Mouse (Mus musculus): ENCODE data around the gene Tm7sf3. TPM values are rescaled to one million over a fixed set of nuclear protein-coding genes. Genes with fewer than 3 reads are reported as not detected.

Gene Tm7sf3
- polyA plus RNA-seq, 1 experiment from 2014 or later: 29.9 TPM

- Histone ChIP-seq H3K27me3 (ENCODE audit: control insufficient read depth, insufficient read depth, low read depth, low read length) (no peaks in the 10 kb centered on the region), H3K9ac (ENCODE audit: low read length) (no peak overlapping the region), H3K4me1 (replicated peaks; ENCODE audit: control insufficient read depth, insufficient read depth, low read length) (no peaks in the 10 kb centered on the region), H3K4me2 (ENCODE audit: low read depth, low read length) (no peak overlapping the region), H3K36me3 (ENCODE audit: control insufficient read depth, insufficient read depth, low read length) (no peaks in the 10 kb centered on the region), H3K4me3 (ENCODE audit: low read length) (no peak overlapping the region), H3K27ac (ENCODE audit: low read length) (no peak overlapping the region), H3K9me3 (ENCODE audit: control insufficient read depth, low read length) (no peaks in the 10 kb centered on the region)
- no peak for ATAC-seq (ENCODE audit: low read depth)
- WGBS: 46% methylated on average over 5 of the region's 5 CpGs
Measured at GRCm38 (mm10) chr6:146664116-146664515, 21.5 kb upstream of the Tm7sf3 start.

GRCm38 (mm10) chr6:146662679-146663078 lies 20.1 kb upstream of the Tm7sf3 start:
- Histone ChIP-seq H3K4me1 (replicated peaks; ENCODE audit: control insufficient read depth, insufficient read depth, low read length) (no peaks in the 10 kb centered on the region), H3K4me2 (ENCODE audit: low read depth, low read length) (no peak overlapping the region), H3K27ac (ENCODE audit: low read length) (no peak overlapping the region), H3K36me3 (ENCODE audit: control insufficient read depth, insufficient read depth, low read length) (no peaks in the 10 kb centered on the region), H3K9me3 (ENCODE audit: control insufficient read depth, low read length) (no peaks in the 10 kb centered on the region), H3K9ac (ENCODE audit: low read length) (no peak overlapping the region), H3K4me3 (ENCODE audit: low read length) (no peak overlapping the region), H3K27me3 (ENCODE audit: control insufficient read depth, insufficient read depth, low read depth, low read length) (no peaks in the 10 kb centered on the region)
- ATAC-seq (ENCODE audit: low read depth): no peak
- 32% methylated on average over 5 of the region's 5 CpGs for WGBS

GRCm38 (mm10) chr6:146661655-146662054 lies 19.0 kb upstream of the Tm7sf3 start:
- H3K27ac ChIP-seq (ENCODE audit: low read length): no peak overlapping the region
- H3K27me3 ChIP-seq (ENCODE audit: control insufficient read depth, insufficient read depth, low read depth, low read length): no peaks in the 10 kb centered on the region
- no peaks in the 10 kb centered on the region for H3K4me1 ChIP-seq (replicated peaks; ENCODE audit: control insufficient read depth, insufficient read depth, low read length)
- WGBS: 65% methylated on average over 5 of the region's 5 CpGs
- H3K4me3 ChIP-seq (ENCODE audit: low read length): no peak overlapping the region
- H3K9me3 ChIP-seq (ENCODE audit: control insufficient read depth, low read length): no peaks in the 10 kb centered on the region
- no peak overlapping the region for H3K9ac ChIP-seq (ENCODE audit: low read length)
- no peaks in the 10 kb centered on the region for H3K36me3 ChIP-seq (ENCODE audit: control insufficient read depth, insufficient read depth, low read length)
- ATAC-seq (ENCODE audit: low read depth): no peak
- no peak overlapping the region for H3K4me2 ChIP-seq (ENCODE audit: low read depth, low read length)

GRCm38 (mm10) chr6:146660591-146660990 lies 18.0 kb upstream of the Tm7sf3 start:
- no peaks in the 10 kb centered on the region for H3K9me3 ChIP-seq (ENCODE audit: control insufficient read depth, low read length)
- no peak for ATAC-seq (ENCODE audit: low read depth)
- 46% methylated on average over 2 of the region's 2 CpGs for WGBS
- no peaks in the 10 kb centered on the region for H3K27me3 ChIP-seq (ENCODE audit: control insufficient read depth, insufficient read depth, low read depth, low read length)
- H3K4me1 ChIP-seq (replicated peaks; ENCODE audit: control insufficient read depth, insufficient read depth, low read length): no peaks in the 10 kb centered on the region
- H3K4me3 ChIP-seq (ENCODE audit: low read length): no peak overlapping the region
- no peak overlapping the region for H3K27ac ChIP-seq (ENCODE audit: low read length)
- no peak overlapping the region for H3K9ac ChIP-seq (ENCODE audit: low read length)
- no peaks in the 10 kb centered on the region for H3K36me3 ChIP-seq (ENCODE audit: control insufficient read depth, insufficient read depth, low read length)
- no peak overlapping the region for H3K4me2 ChIP-seq (ENCODE audit: low read depth, low read length)

- Histone ChIP-seq H3K4me2 (ENCODE audit: low read depth, low read length) (no peak overlapping the region), H3K27ac (ENCODE audit: low read length) (no peak overlapping the region), H3K9me3 (ENCODE audit: control insufficient read depth, low read length) (no peaks in the 10 kb centered on the region)
Measured at GRCm38 (mm10) chr6:146653197-146653596, 10.6 kb upstream of the Tm7sf3 start.

GRCm38 (mm10) chr6:146651431-146651830 lies 8.8 kb upstream of the Tm7sf3 start:
- no peak for ATAC-seq (ENCODE audit: low read depth)
- H3K9ac ChIP-seq (ENCODE audit: low read length): no peak overlapping the region
- no peak overlapping the region for H3K4me2 ChIP-seq (ENCODE audit: low read depth, low read length)
- H3K4me1 ChIP-seq (replicated peaks; ENCODE audit: control insufficient read depth, insufficient read depth, low read length): no peaks in the 10 kb centered on the region
- H3K9me3 ChIP-seq (ENCODE audit: control insufficient read depth, low read length): no peaks in the 10 kb centered on the region
- no peak overlapping the region for H3K4me3 ChIP-seq (ENCODE audit: low read length)
- H3K27me3 ChIP-seq (ENCODE audit: control insufficient read depth, insufficient read depth, low read depth, low read length): no peaks in the 10 kb centered on the region
- H3K27ac ChIP-seq (ENCODE audit: low read length): no peak overlapping the region
- peaks cover 3% of the 10 kb centered on the region; the same call in 1 of the 2 replicates for H3K36me3 ChIP-seq (ENCODE audit: control insufficient read depth, insufficient read depth, low read length)

More at GRCm38 (mm10) chr6:146653197-146653596, 10.6 kb upstream of the Tm7sf3 start:
- no peaks in the 10 kb centered on the region for H3K27me3 ChIP-seq (ENCODE audit: control insufficient read depth, insufficient read depth, low read depth, low read length)
- WGBS: 54% methylated on average over 3 of the region's 3 CpGs
- H3K4me1 ChIP-seq (replicated peaks; ENCODE audit: control insufficient read depth, insufficient read depth, low read length): no peaks in the 10 kb centered on the region
- no peak for ATAC-seq (ENCODE audit: low read depth)
- H3K9ac ChIP-seq (ENCODE audit: low read length): no peak overlapping the region
- peaks cover 3% of the 10 kb centered on the region; the same call in 1 of the 2 replicates for H3K36me3 ChIP-seq (ENCODE audit: control insufficient read depth, insufficient read depth, low read length)
- H3K4me3 ChIP-seq (ENCODE audit: low read length): no peak overlapping the region

GRCm38 (mm10) chr6:146650013-146650412 lies 7.4 kb upstream of the Tm7sf3 start:
- no peak; the same call in 1 of the 2 replicates for ATAC-seq (ENCODE audit: low read depth)
- WGBS: 64% methylated on average over 2 of the region's 2 CpGs
- H3K27me3 ChIP-seq (ENCODE audit: control insufficient read depth, insufficient read depth, low read depth, low read length): no peaks in the 10 kb centered on the region
- no peak overlapping the region for H3K4me2 ChIP-seq (ENCODE audit: low read depth, low read length)
- peaks cover 3% of the 10 kb centered on the region; the same call in 1 of the 2 replicates for H3K36me3 ChIP-seq (ENCODE audit: control insufficient read depth, insufficient read depth, low read length)
- no peak overlapping the region for H3K4me3 ChIP-seq (ENCODE audit: low read length)
- no peak overlapping the region for H3K9ac ChIP-seq (ENCODE audit: low read length)
- no peaks in the 10 kb centered on the region for H3K4me1 ChIP-seq (replicated peaks; ENCODE audit: control insufficient read depth, insufficient read depth, low read length)
- no peak overlapping the region for H3K27ac ChIP-seq (ENCODE audit: low read length)
- no peaks in the 10 kb centered on the region for H3K9me3 ChIP-seq (ENCODE audit: control insufficient read depth, low read length)

- peaks cover 5% of the 10 kb centered on the region; the same call in 1 of the 2 replicates for H3K4me1 ChIP-seq (replicated peaks; ENCODE audit: control insufficient read depth, insufficient read depth, low read length)
- no peaks in the 10 kb centered on the region for H3K27me3 ChIP-seq (ENCODE audit: control insufficient read depth, insufficient read depth, low read depth, low read length)
- H3K36me3 ChIP-seq (ENCODE audit: control insufficient read depth, insufficient read depth, low read length): no peaks in the 10 kb centered on the region
- peak overlapping the region; percentile 95 for H3K27ac ChIP-seq (ENCODE audit: low read length)
- no peaks in the 10 kb centered on the region for H3K9me3 ChIP-seq (ENCODE audit: control insufficient read depth, low read length)
- 23% methylated on average over 11 of the region's 11 CpGs for WGBS
- peak overlapping the region; percentile 79 for H3K4me2 ChIP-seq (ENCODE audit: low read depth, low read length)
- H3K9ac ChIP-seq (ENCODE audit: low read length): peak overlapping the region; percentile 93
- ATAC-seq (ENCODE audit: low read depth): peak; percentile 29; the same call in 1 of the 2 replicates
- peak overlapping the region; percentile 86 for H3K4me3 ChIP-seq (ENCODE audit: low read length)
Measured at GRCm38 (mm10) chr6:146643184-146643570, 553 bp upstream of the Tm7sf3 start.

- no peak overlapping the region for H3K27ac ChIP-seq (ENCODE audit: low read length)
- ATAC-seq (ENCODE audit: low read depth): no peak
- 67% methylated on average over 11 of the region's 11 CpGs for WGBS
- peaks cover 5% of the 10 kb centered on the region; the same call in 1 of the 2 replicates for H3K4me1 ChIP-seq (replicated peaks; ENCODE audit: control insufficient read depth, insufficient read depth, low read length)
- H3K36me3 ChIP-seq (ENCODE audit: control insufficient read depth, insufficient read depth, low read length): no peaks in the 10 kb centered on the region
- H3K4me2 ChIP-seq (ENCODE audit: low read depth, low read length): peak overlapping the region; percentile 75
- peak overlapping the region; percentile 65 for H3K9ac ChIP-seq (ENCODE audit: low read length)
- peak overlapping the region; percentile 86 for H3K4me3 ChIP-seq (ENCODE audit: low read length)
- no peaks in the 10 kb centered on the region for H3K27me3 ChIP-seq (ENCODE audit: control insufficient read depth, insufficient read depth, low read depth, low read length)
- H3K9me3 ChIP-seq (ENCODE audit: control insufficient read depth, low read length): no peaks in the 10 kb centered on the region
Measured at GRCm38 (mm10) chr6:146641621-146642210, 908 bp downstream of the Tm7sf3 start.
